Mouse (Mus musculus) liver (tissue): ENCODE data around the gene Cmip.

Experiments
- DNase-seq: peaks from one replicate; pipeline ENCODE4 v3.0.0-alpha.2; 2020; ENCODE audit warnings: mixed read lengths

Cmip gene

DNA sequence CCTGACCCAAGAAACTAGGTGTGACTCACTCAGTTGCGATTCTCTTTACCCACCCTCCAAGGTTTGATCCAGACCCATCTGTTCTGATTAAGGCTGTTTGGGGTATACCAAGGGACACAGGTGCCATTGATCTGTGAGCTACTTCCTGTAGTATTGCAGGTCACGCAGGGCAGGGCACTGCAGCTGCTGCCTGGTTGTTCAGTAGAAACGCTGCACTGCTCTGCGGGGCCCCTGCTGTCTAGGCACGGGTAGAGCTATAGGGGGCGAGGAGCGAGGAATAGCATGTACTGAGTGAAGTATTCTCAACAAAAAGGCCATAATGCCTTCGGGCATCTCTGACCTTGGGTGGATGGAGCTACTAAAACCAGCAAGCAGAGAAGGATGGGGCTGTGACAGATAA lies 175.2 kb downstream of the Cmip start:
- DNase-seq = no peak

GRCm38 (mm10) chr8:117433968-117434367 lies 177.1 kb downstream of the Cmip start:
- no peak for DNase-seq

GRCm38 (mm10) chr8:117436786-117437185 lies 179.9 kb downstream of the Cmip start:
- DNase-seq = no peak

DNA sequence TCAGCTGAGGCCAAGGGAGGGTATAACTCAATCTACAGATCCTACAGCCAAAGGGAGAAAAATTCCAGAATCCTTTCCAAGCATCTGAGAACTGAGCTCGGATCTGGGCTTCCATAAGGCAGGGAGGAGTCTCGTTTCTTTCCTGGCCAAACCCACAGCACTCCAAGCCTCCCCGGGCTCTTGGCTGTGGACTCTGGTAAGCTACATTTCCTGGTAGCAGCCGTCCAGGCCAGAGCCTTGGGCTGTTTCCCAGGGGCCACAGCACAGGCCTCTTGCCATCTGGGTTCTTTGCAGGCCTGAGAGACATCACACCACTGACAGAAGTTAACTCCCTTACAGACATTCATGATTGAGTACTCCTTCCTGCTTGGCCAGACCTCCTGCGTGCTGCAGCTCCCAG lies 180.8 kb downstream of the Cmip start:
- no peak for DNase-seq

- no peak for DNase-seq
Observed at GRCm38 (mm10) chr8:117440317-117440716, 183.5 kb downstream of the Cmip start.

DNA sequence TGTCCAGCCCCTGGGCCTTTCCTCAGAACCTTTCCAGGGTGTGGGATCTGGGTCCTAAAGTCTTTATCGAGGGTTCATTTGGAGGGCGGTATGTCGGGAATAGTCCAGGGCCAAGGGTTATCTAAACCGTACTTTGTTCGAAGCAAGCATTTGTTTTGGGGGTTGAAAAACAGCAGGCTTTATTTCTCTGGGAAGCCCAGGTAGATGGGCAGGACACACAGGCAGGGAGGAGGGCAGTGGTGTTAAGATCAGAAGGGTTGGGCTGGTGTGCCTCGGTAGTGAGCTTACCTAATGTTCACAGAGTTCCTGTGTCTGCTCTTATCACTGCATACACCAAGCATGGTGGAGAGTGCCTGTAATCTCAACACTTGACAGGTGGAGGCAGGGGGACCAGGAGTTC lies 183.9 kb downstream of the Cmip start:
- DNase-seq = peak; percentile 22

DNA sequence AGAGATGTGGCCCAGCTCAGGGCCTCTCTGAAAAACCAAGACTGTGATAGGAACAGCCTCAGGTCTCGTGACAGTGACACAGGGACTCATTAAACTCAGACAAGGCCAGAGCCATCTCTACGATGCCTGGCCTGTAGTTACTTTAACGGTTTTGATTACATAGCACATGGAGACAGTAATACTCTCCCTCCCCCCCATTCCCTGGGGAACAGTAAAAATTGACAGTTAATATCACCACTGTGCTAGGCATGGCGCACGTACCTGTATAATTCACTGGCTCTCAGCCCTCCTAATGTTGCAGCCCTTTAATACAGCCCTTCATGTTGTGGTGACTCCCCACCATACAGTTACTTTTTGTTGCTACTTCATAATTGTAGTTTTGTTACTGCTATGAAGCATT lies 188.6 kb downstream of the Cmip start:
- DNase-seq = no peak

DNA sequence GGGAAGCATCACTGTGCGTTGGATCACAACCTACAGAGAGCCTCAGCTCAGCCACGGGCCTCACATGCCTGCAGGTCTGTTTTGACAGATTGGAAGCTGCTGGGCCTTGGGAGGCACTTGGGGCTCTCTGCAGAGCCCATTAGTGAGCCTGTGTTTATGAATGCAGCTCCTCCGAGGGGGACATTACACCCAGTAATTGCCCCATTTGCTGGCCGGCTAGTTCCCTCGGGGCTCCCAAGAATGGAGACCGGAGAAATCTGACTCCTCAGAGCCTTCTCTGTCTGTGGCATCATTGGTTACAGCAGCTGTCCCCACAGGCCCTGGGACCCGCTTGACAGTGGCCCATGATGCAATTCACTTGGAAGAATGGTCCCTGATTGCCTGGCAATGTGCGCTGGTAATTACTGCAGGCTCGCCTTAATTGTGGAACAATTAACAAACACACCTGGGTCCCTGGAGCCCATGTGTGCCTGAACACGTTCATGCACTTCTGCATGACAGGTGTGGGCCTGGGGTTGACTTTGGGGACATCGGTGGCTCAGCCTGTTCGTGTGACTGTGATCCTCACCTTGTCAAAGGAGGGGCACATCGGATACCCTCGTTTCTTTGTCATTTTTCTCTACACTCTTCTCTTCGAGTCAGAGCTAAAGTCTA lies 189.6 kb downstream of the Cmip start:
- no peak for DNase-seq

GRCm38 (mm10) chr8:117451072-117451471 lies 194.2 kb downstream of the Cmip start:
- no peak for DNase-seq

GRCm38 (mm10) chr8:117453974-117454373 lies 197.1 kb downstream of the Cmip start:
- no peak for DNase-seq

- no peak for DNase-seq
Observed at GRCm38 (mm10) chr8:117454516-117455116, 197.8 kb downstream of the Cmip start.

DNA sequence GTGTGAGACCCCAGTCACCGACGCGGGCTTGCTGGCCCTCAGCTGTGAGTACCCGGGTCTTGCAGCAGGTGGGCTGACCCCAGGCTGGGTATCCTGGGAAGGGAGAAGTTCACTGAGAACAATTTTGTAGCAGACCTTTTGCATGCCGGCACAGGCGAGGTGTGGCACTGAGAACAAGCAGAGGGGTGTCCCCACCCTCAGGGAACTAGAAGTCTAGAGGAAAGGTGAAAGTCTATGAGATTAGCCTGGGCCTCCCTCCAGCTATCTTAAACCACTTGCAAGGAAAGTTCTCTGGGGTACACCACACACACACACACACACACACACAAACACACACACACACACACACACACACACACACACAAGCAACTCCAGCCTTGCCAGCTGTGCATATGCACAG lies 198.8 kb downstream of the Cmip start:
- no peak for DNase-seq

DNA sequence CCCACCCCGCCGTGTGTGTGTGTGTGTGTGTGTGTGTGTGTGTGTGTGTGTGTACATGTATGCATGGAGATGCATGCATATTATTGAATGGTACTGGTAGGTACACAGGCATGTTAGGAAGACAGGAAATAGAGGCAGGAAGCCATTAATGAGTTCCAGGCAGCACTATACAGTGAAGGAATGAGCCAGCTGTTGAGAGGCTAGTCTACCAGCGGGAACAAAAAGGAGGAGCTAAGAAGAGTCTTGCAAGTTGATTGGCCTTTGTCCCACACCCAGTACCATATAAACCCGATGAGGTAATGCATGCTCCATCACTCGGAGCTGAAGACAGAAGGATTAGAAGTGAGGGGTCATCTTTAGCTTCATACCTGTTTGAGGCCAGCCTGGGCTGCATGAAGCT lies 201.6 kb downstream of the Cmip start:
- DNase-seq = no peak

GRCm38 (mm10) chr8:117462701-117463284 lies 205.9 kb downstream of the Cmip start:
- no peak for DNase-seq

- peak; percentile 36 for DNase-seq
Observed at GRCm38 (mm10) chr8:117464525-117464924, 207.7 kb downstream of the Cmip start.

DNA sequence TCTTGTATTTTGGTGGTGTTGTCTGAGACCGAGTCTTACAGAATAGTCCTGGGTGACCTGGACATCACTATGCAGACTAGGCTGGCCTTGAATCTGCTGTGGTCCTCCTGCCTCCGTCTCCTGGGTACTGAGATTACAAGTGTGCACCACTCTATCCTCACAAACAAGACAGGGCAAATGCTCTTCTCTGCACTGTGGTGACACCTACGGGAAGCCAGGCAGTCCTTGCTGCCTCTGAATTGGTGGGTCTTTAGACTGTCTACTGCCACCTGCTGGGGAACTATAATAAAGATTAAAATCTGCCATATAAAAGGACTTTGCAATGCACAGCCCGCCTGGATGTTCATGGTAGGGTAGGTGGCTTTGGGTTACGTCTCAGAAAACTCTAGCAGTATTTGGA lies 208.4 kb downstream of the Cmip start:
- peak; percentile 64 for DNase-seq

GRCm38 (mm10) chr8:117467466-117467865 lies 210.6 kb downstream of the Cmip start:
- no peak for DNase-seq

GRCm38 (mm10) chr8:117469431-117470341 lies 212.8 kb downstream of the Cmip start:
- no peak for DNase-seq

- peak; percentile 69 for DNase-seq
Observed at GRCm38 (mm10) chr8:117470342-117470781, 213.5 kb downstream of the Cmip start.

DNA sequence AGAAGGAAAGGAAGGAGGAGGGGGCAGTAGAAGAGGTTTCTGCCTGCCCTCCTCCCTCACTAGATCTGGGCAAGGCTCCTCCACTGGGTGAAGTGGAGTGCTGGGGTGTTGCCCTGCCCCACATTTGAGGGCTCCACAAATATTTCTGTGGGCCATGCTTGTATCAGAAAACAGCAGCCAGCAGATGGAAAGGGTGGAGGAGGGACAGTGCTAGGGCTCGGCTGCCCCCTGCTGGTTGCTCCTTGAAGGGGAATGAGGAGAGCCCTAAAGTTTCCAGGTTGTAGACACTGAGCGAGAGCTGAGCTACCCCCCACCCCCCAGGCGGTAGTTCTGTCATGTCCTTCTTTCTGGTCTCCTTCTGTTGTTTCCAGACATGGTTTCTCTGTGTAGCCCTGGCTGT lies 214.3 kb downstream of the Cmip start:
- DNase-seq = peak; percentile 79

DNA sequence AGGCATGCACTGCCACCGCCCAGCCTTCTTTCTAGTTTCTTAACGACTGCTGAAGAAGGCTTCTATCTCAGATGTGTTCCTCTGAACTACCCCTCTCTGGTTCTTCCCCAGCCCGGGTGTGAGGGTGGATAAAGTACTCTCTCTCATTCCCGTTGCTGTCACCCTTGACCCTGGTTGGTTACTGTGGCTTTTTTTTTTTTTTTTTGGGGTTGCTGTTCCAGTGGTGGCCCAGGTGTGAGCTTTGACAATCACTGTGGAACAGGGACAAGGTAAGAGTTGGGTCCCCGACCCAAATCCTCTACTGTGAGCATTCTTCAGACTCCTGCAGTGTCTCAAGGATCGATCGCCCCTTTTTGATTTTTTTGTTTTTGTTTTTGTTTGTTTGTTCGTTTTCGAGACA lies 214.8 kb downstream of the Cmip start:
- no peak for DNase-seq

DNA sequence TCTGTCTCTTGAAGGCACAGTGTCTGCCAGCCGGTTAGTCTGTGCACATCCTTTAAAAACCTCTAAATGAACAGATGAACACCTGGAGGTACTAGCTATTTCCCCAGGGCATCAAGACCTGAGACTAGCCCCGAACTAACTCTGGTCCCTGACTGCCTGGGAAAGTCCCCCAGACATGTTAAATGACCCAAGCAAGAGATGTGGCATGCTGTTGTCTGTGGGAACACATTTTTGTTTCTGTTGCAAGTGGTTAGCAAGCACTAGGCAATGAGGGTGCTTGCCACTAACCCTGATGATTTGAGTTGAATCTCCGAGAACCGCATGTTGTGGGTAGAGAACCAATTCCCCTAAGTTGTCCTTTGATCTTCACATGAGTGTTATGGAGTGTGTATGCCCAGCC lies 215.5 kb downstream of the Cmip start:
- no peak for DNase-seq

DNA sequence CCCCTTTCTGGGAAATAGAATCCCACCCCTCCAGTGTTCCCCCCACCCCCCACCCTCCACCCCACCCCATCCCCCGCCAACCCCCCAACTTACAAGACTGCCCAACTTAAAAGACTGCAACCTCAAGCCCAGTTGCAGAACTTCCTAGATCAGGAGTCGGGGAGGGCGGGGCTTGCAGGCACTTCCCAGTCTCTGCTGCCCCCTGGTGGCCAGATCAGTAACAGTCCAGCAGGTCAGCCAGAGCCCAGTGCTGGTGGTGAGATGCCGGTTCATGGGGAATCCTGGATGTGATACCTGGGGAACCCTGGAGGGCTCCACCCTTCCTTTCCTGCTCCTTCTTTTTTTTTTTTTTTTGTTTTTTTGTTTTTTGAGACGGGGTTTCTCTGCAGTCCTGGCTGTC lies 218.1 kb downstream of the Cmip start:
- peak; percentile 94 for DNase-seq
